Mouse (Mus musculus) forebrain, embryonic 15.5 days (tissue): Measurements from ENCODE around the gene Hax1. TPM values are rescaled to one million over a fixed set of nuclear protein-coding genes. Genes with fewer than 3 reads are reported as not detected.
A peak's percentile ranks its signal among the peaks of the same experiment; 100 is the strongest.

Source experiments
- ATAC-seq: fragments of 200-750 bp; cut with Nextera tagmentation; replicated peaks from 2 replicates; pipeline ENCODE4 v1.8.0; 2017; ENCODE audit warnings: mild to moderate bottlenecking, moderate TSS enrichment, moderate library complexity
- H3K27ac ChIP-seq: fragments of 300-500 bp; sonication (generic); replicated peaks from 2 replicates; pipeline ENCODE4 v1.5.1; 2015; ENCODE audit warnings: mild to moderate bottlenecking, inconsistent platforms
- H3K27me3 ChIP-seq: fragments of 300-500 bp; sonication (generic); 2 replicates; pipeline ENCODE4 v1.6.1; 2015; ENCODE audit warnings: inconsistent platforms
- H3K36me3 ChIP-seq: fragments of 300-500 bp; sonication (generic); 2 replicates; pipeline ENCODE4 v1.6.1; 2015; ENCODE audit warnings: mild to moderate bottlenecking, inconsistent platforms
- H3K4me1 ChIP-seq: fragments of 300-500 bp; sonication (generic); 2 replicates; pipeline ENCODE4 v1.6.1; 2015; ENCODE audit warnings: inconsistent platforms
- H3K4me2 ChIP-seq: fragments of 300-500 bp; sonication (generic); replicated peaks from 2 replicates; pipeline ENCODE4 v1.6.1; 2015; ENCODE audit warnings: mild to moderate bottlenecking, inconsistent platforms
- H3K4me3 ChIP-seq: fragments of 300-500 bp; sonication (generic); 2 replicates; pipeline ENCODE4 v1.5.1; 2015; ENCODE audit warnings: mild to moderate bottlenecking, inconsistent platforms
- H3K9ac ChIP-seq: fragments of 300-500 bp; sonication (generic); replicated peaks from 2 replicates; pipeline ENCODE4 v1.6.1; 2015; ENCODE audit warnings: mild to moderate bottlenecking, inconsistent platforms
- H3K9me3 ChIP-seq: fragments of 300-500 bp; sonication (generic); 2 replicates; pipeline ENCODE4 v1.6.1; 2016; ENCODE audit warnings: inconsistent platforms
- WGBS: fragments of 180-500 bp; shearing (Covaris S2); methylation state at CpG from one replicate; pipeline ENCODE4 v1.1.7; 2015; ENCODE audit warnings: mixed read lengths; 5-methylcytosine and 5-hydroxymethylcytosine counted together
- microRNA-seq: library from miRNA; unstranded; fragments of <30 nt; microRNA quantifications from one replicate; pipeline ENCODE4, GENCODE M21; 2016
- polyA plus RNA-seq: library from polyadenylated mRNA; unstranded; fragments of >200 nt; fragmentation: Nextera tagmentation; extraction: Ambion mirVana; gene quantifications from 2 replicates; pipeline ENCODE4 v1.2.1, GENCODE M21; 2015

Gene Hax1
- polyA plus RNA-seq, 1 experiment from 2014 or later: 147 TPM

GRCm38 (mm10) chr3:89959435-89959834 lies 39.1 kb downstream of the Hax1 start:
- H3K27ac ChIP-seq: no peak overlapping the region
- peaks cover 36% of the 10 kb centered on the region for H3K36me3 ChIP-seq
- WGBS: 55% methylated on average over 4 of the region's 4 CpGs
- no peak for ATAC-seq
- peak overlapping the region; percentile 65 for H3K4me3 ChIP-seq
- H3K9ac ChIP-seq: no peak overlapping the region
- H3K4me1 ChIP-seq: peaks cover 47% of the 10 kb centered on the region
- H3K9me3 ChIP-seq: no peaks in the 10 kb centered on the region
- peak overlapping the region; percentile 83 for H3K4me2 ChIP-seq
- H3K27me3 ChIP-seq: no peaks in the 10 kb centered on the region

- H3K36me3 ChIP-seq: peaks cover 46% of the 10 kb centered on the region
- 93% methylated on average over 9 of the region's 9 CpGs for WGBS
- H3K9me3 ChIP-seq: no peaks in the 10 kb centered on the region
- H3K4me1 ChIP-seq: peaks cover 38% of the 10 kb centered on the region
- H3K4me2 ChIP-seq: no peak overlapping the region
- H3K27me3 ChIP-seq: no peaks in the 10 kb centered on the region
- H3K9ac ChIP-seq: no peak overlapping the region
- ATAC-seq: no peak
- H3K4me3 ChIP-seq: no peak overlapping the region
- no peak overlapping the region for H3K27ac ChIP-seq
Measured at GRCm38 (mm10) chr3:89957880-89958279, 40.7 kb downstream of the Hax1 start.

DNA sequence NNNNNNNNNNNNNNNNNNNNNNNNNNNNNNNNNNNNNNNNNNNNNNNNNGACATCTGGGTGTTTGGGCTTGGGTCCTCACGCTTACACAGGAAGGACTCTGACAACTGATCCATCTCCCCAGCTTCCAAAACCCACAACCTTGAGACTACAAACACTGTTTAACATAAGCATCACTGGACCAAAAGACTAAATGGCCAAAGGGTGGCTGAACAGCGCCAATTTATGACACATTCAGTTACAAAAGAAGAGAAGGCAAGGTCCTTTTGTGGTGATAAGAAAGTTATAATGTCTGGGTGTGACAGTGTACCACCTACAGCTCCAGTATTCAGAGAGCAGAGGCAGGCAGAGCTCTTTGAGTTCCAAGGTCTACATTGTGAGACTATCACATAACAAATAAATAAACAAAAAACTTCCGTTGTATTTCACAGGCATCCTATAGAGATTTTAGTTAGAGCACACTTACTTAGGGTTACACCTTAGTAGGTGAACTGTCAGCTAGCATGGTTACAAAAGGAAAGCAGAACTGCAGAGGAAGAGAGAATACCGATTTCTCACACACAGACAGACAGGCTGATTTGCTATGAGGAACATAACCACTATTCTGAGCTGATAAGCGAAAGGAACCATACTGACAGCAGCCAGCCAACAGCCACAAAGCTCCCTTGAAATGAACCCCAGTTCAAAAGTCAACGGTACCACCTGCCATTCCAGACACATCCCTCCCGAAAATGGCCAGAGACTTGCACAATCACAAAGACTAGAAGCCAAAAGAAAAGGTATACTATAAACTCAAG lies 42.2 kb downstream of the Hax1 start:
- WGBS: 95% methylated on average over 7 of the region's 7 CpGs
- no peak for ATAC-seq
- H3K36me3 ChIP-seq: peaks cover 61% of the 10 kb centered on the region

GRCm38 (mm10) chr3:89953420-89953819 lies 45.2 kb downstream of the Hax1 start:
- no peaks in the 10 kb centered on the region for H3K4me1 ChIP-seq
- peaks cover 87% of the 10 kb centered on the region for H3K36me3 ChIP-seq
- 0% methylated on average over 4 of the region's 4 CpGs for WGBS
- no peak overlapping the region for H3K27ac ChIP-seq
- 0 out of 2 replicates have a peak, but pooled peaks have one; percentile 51 for ATAC-seq
- H3K9ac ChIP-seq: no peak overlapping the region
- no peaks in the 10 kb centered on the region for H3K27me3 ChIP-seq
- no peaks in the 10 kb centered on the region for H3K9me3 ChIP-seq
- H3K4me3 ChIP-seq: no peak overlapping the region
- H3K4me2 ChIP-seq: no peak overlapping the region

More for the DNA sequence above, 42.2 kb downstream of the Hax1 start:
- Histone ChIP-seq H3K9me3 (no peaks in the 10 kb centered on the region), H3K9ac (no peak overlapping the region), H3K4me1 (peaks cover 27% of the 10 kb centered on the region), H3K4me3 (no peak overlapping the region), H3K4me2 (no peak overlapping the region), H3K27me3 (no peaks in the 10 kb centered on the region), H3K27ac (no peak overlapping the region)

GRCm38 (mm10) chr3:89948655-89949054 lies 49.9 kb downstream of the Hax1 start:
- no peaks in the 10 kb centered on the region for H3K9me3 ChIP-seq
- 59% methylated on average over 6 of the region's 6 CpGs for WGBS
- no peak for ATAC-seq
- H3K4me2 ChIP-seq: no peak overlapping the region
- no peaks in the 10 kb centered on the region for H3K27me3 ChIP-seq
- peaks cover 95% of the 10 kb centered on the region for H3K36me3 ChIP-seq
- no peaks in the 10 kb centered on the region for H3K4me1 ChIP-seq
- no peak overlapping the region for H3K9ac ChIP-seq
- H3K4me3 ChIP-seq: no peak overlapping the region
- H3K27ac ChIP-seq: no peak overlapping the region

DNA sequence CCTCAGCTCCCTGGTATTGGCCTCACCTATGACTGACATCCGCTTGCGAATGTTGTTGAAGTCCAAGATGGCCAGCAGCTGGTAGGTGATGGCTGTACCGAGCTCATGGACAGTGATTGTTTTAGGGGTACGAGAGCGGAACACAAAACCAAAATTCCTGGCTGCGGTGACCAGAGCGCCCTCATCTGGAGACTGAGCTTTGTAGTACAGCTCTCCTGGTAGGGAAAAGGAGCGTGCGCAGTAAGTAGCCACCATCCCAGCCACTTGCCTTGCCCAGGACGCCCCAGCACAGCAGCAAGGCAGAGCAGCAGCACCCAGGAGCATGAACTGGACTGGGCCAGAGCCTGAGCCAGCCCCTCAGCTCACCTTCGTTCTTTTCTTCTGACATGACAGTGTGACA lies 50.6 kb downstream of the Hax1 start:
- Histone ChIP-seq H3K36me3 (peaks cover 98% of the 10 kb centered on the region), H3K4me2 (no peak overlapping the region), H3K27me3 (no peaks in the 10 kb centered on the region), H3K9ac (no peak overlapping the region), H3K4me1 (no peaks in the 10 kb centered on the region), H3K4me3 (no peak overlapping the region), H3K27ac (no peak overlapping the region), H3K9me3 (no peaks in the 10 kb centered on the region)
- no peak for ATAC-seq
- WGBS: 85% methylated on average over 11 of the region's 11 CpGs

Small RNA genes lying within 50 kb of the gene (microRNA-seq; reads per million reads assigned to microRNA genes)
- gene Mir7669: 0.66 reads per million

Other genes starting within 250 kb of the Hax1 start
- gene Chrnb2, start 234.1 kb downstream of the Hax1 start, polyA plus RNA-seq: 25.9 and 26.8 TPM in 2 replicates
- gene Ube2q1, start 225.2 kb downstream of the Hax1 start, polyA plus RNA-seq: 13.3 and 13.4 TPM in 2 replicates
- gene She, start 167.4 kb downstream of the Hax1 start, polyA plus RNA-seq: 1.1 and 1.3 TPM in 2 replicates
- 0.73 and 0.82 TPM in 2 replicates for gene Il6ra, start 85.6 kb downstream of the Hax1 start, polyA plus RNA-seq
- gene Atp8b2, start 35.3 kb downstream of the Hax1 start, polyA plus RNA-seq: 10.6 and 14.4 TPM in 2 replicates
- gene 4933434E20Rik, start 52.9 kb upstream of the Hax1 start, polyA plus RNA-seq: 215 and 217 TPM in 2 replicates
- 149 and 159 TPM in 2 replicates for gene Ubap2l, start 53.8 kb upstream of the Hax1 start, polyA plus RNA-seq
- 448 and 450 TPM in 2 replicates for gene Tpm3, start 73.9 kb upstream of the Hax1 start, polyA plus RNA-seq
- gene Nup210l, start 105.4 kb upstream of the Hax1 start, polyA plus RNA-seq: 0.23 and 0.29 TPM in 2 replicates
- 1,085 and 1,143 TPM in 2 replicates for gene Rps27, start 214.9 kb upstream of the Hax1 start, polyA plus RNA-seq
- 21.4 and 22.2 TPM in 2 replicates for gene Rab13, start 214.9 kb upstream of the Hax1 start, polyA plus RNA-seq
- 109 and 110 TPM in 2 replicates for gene Jtb, start 232.8 kb upstream of the Hax1 start, polyA plus RNA-seq
- gene Creb3l4, start 244.7 kb upstream of the Hax1 start, polyA plus RNA-seq: 3.7 TPM in 2 replicates
- gene Slc39a1, start 249.4 kb upstream of the Hax1 start, polyA plus RNA-seq: 42.8 and 43.2 TPM in 2 replicates